Mouse (Mus musculus) liver, embryonic 12.5 days (tissue): ENCODE data around the gene Myh3. TPM values are rescaled to one million over a fixed set of nuclear protein-coding genes. Genes with fewer than 3 reads are reported as not detected.
A peak's percentile ranks its signal among the peaks of the same experiment; 100 is the strongest.

Experiments
- ATAC-seq: fragments of 200-750 bp; cut with Nextera tagmentation; 2 replicates; pipeline ENCODE4 v1.8.0; 2017; ENCODE audit warnings: moderate number of reproducible peaks, mild to moderate bottlenecking, moderate library complexity
- H3K27ac ChIP-seq: fragments of 300-500 bp; sonication (generic); 2 replicates; pipeline ENCODE4 v1.5.1; 2016; ENCODE audit warnings: mild to moderate bottlenecking
- H3K27me3 ChIP-seq: fragments of 300-500 bp; sonication (generic); replicated peaks from 2 replicates; pipeline ENCODE4 v1.6.1; 2016; ENCODE audit warnings: mild to moderate bottlenecking, moderate library complexity
- H3K36me3 ChIP-seq: fragments of 300-500 bp; sonication (generic); 2 replicates; pipeline ENCODE4 v1.6.1; 2016; ENCODE audit warnings: mild to moderate bottlenecking, moderate library complexity
- H3K4me1 ChIP-seq: fragments of 300-500 bp; sonication (generic); 2 replicates; pipeline ENCODE4 v1.6.1; 2016
- H3K4me2 ChIP-seq: fragments of 300-500 bp; sonication (generic); 2 replicates; pipeline ENCODE4 v1.6.1; 2016; ENCODE audit warnings: mild to moderate bottlenecking, moderate library complexity
- H3K4me3 ChIP-seq: fragments of 300-500 bp; sonication (generic); 2 replicates; pipeline ENCODE4 v1.5.1; 2016; ENCODE audit warnings: mild to moderate bottlenecking, moderate library complexity
- H3K9ac ChIP-seq: fragments of 300-500 bp; sonication (generic); 2 replicates; pipeline ENCODE4 v1.6.1; 2016; ENCODE audit warnings: mild to moderate bottlenecking, moderate library complexity
- H3K9me3 ChIP-seq: fragments of 300-500 bp; sonication (generic); replicated peaks from 2 replicates; pipeline ENCODE4 v1.6.1; 2016; ENCODE audit warnings: mild to moderate bottlenecking, moderate library complexity
- WGBS: fragments of 180-500 bp; shearing (Covaris S2); methylation state at CpG from one replicate; pipeline ENCODE4 v1.1.7; 2016; ENCODE audit not compliant: insufficient replicate concordance; 5-methylcytosine and 5-hydroxymethylcytosine counted together
- polyA plus RNA-seq: library from polyadenylated mRNA; unstranded; fragments of >200 nt; fragmentation: Nextera tagmentation; extraction: Ambion mirVana; gene quantifications from 2 replicates; pipeline ENCODE4 v1.2.1, GENCODE M21; 2016

Gene Myh3
- polyA plus RNA-seq: 0.58 and 1.4 TPM in 2 replicates

- peaks cover 13% of the 10 kb centered on the region; the same call in 1 of the 2 replicates for H3K4me1 ChIP-seq
- H3K27ac ChIP-seq: no peak within 1 kb of the TSS
- no peak within 1 kb of the TSS for H3K4me3 ChIP-seq
- no peaks in the 10 kb centered on the region for H3K36me3 ChIP-seq
- peaks cover 17% of the 10 kb centered on the region for H3K27me3 ChIP-seq
- no peak for ATAC-seq
- H3K9me3 ChIP-seq: no peaks in the 10 kb centered on the region
- WGBS: 64% methylated on average over 5 of the region's 5 CpGs
- H3K9ac ChIP-seq: no peak within 1 kb of the TSS
- no peak within 1 kb of the TSS for H3K4me2 ChIP-seq
Measured at GRCm38 (mm10) chr11:67078000-67078399, at the start of gene Myh3. Myh3 (plus strand) TSS chr11:67078300.

GRCm38 (mm10) chr11:67030904-67031602, 47.0 kb upstream of the Myh3 start:
- 42% methylated on average over 16 of the region's 16 CpGs for WGBS
- no peak overlapping the region for H3K27ac ChIP-seq
- no peaks in the 10 kb centered on the region for H3K36me3 ChIP-seq
- H3K4me3 ChIP-seq: no peak overlapping the region
- H3K4me1 ChIP-seq: peaks cover 7% of the 10 kb centered on the region; the same call in 1 of the 2 replicates
- H3K9me3 ChIP-seq: no peaks in the 10 kb centered on the region
- no peak for ATAC-seq
- peaks cover 9% of the 10 kb centered on the region for H3K27me3 ChIP-seq
- H3K9ac ChIP-seq: no peak overlapping the region
- no peak overlapping the region for H3K4me2 ChIP-seq

- Histone ChIP-seq H3K4me2 (no peak overlapping the region), H3K9ac (no peak overlapping the region), H3K4me3 (no peak overlapping the region), H3K9me3 (no peaks in the 10 kb centered on the region), H3K27me3 (peaks cover 9% of the 10 kb centered on the region), H3K4me1 (peaks cover 7% of the 10 kb centered on the region; the same call in 1 of the 2 replicates), H3K27ac (no peak overlapping the region), H3K36me3 (no peaks in the 10 kb centered on the region)
- WGBS: 70% methylated on average over 2 of the region's 2 CpGs
- ATAC-seq: no peak
Measured at GRCm38 (mm10) chr11:67031603-67031915, 46.5 kb upstream of the Myh3 start.

- WGBS: 50% methylated on average over 4 of the region's 4 CpGs
- Histone ChIP-seq H3K9me3 (no peaks in the 10 kb centered on the region), H3K4me2 (no peak overlapping the region), H3K27me3 (peaks cover 3% of the 10 kb centered on the region; the same call in 1 of the 2 replicates), H3K4me1 (peaks cover 7% of the 10 kb centered on the region; the same call in 1 of the 2 replicates), H3K36me3 (peaks cover 23% of the 10 kb centered on the region), H3K9ac (no peak overlapping the region), H3K27ac (no peak overlapping the region), H3K4me3 (no peak overlapping the region)
- peak; percentile 76; the same call in 1 of the 2 replicates for ATAC-seq
Measured at GRCm38 (mm10) chr11:67034775-67035485, 43.2 kb upstream of the Myh3 start.

- Histone ChIP-seq H3K4me1 (peaks cover 5% of the 10 kb centered on the region; the same call in 1 of the 2 replicates), H3K27me3 (no peaks in the 10 kb centered on the region), H3K27ac (no peak overlapping the region), H3K4me3 (no peak overlapping the region), H3K4me2 (no peak overlapping the region), H3K36me3 (peaks cover 36% of the 10 kb centered on the region), H3K9ac (no peak overlapping the region), H3K9me3 (no peaks in the 10 kb centered on the region)
- no peak for ATAC-seq
- 79% methylated on average over 6 of the region's 6 CpGs for WGBS
Measured at GRCm38 (mm10) chr11:67036229-67036628, 41.9 kb upstream of the Myh3 start.

GRCm38 (mm10) chr11:67036892-67037291, 41.2 kb upstream of the Myh3 start:
- no peaks in the 10 kb centered on the region for H3K4me1 ChIP-seq
- no peaks in the 10 kb centered on the region for H3K9me3 ChIP-seq
- H3K4me2 ChIP-seq: no peak overlapping the region
- no peak overlapping the region for H3K27ac ChIP-seq
- WGBS: 86% methylated on average over 9 of the region's 9 CpGs
- H3K36me3 ChIP-seq: peaks cover 42% of the 10 kb centered on the region
- no peak overlapping the region for H3K9ac ChIP-seq
- no peaks in the 10 kb centered on the region for H3K27me3 ChIP-seq
- no peak for ATAC-seq
- no peak overlapping the region for H3K4me3 ChIP-seq

- H3K4me3 ChIP-seq: no peak overlapping the region
- H3K9me3 ChIP-seq: no peaks in the 10 kb centered on the region
- ATAC-seq: no peak
- H3K36me3 ChIP-seq: peaks cover 49% of the 10 kb centered on the region
- H3K9ac ChIP-seq: no peak overlapping the region
- WGBS: 64% methylated on average over 3 of the region's 3 CpGs
- H3K4me2 ChIP-seq: no peak overlapping the region
- H3K27ac ChIP-seq: no peak overlapping the region
- H3K4me1 ChIP-seq: peaks cover 9% of the 10 kb centered on the region; the same call in 1 of the 2 replicates
- H3K27me3 ChIP-seq: no peaks in the 10 kb centered on the region
Measured at GRCm38 (mm10) chr11:67039799-67040198, 38.3 kb upstream of the Myh3 start.

- Histone ChIP-seq H3K4me2 (no peak overlapping the region), H3K27me3 (no peaks in the 10 kb centered on the region), H3K27ac (no peak overlapping the region), H3K36me3 (peaks cover 49% of the 10 kb centered on the region), H3K9me3 (no peaks in the 10 kb centered on the region), H3K9ac (no peak overlapping the region), H3K4me1 (peaks cover 13% of the 10 kb centered on the region; the same call in 1 of the 2 replicates), H3K4me3 (no peak overlapping the region)
- 84% methylated on average over 6 of the region's 6 CpGs for WGBS
- ATAC-seq: no peak
Measured at GRCm38 (mm10) chr11:67040483-67040882, 37.6 kb upstream of the Myh3 start.

- H3K9ac ChIP-seq: no peak overlapping the region
- peaks cover 40% of the 10 kb centered on the region for H3K36me3 ChIP-seq
- no peak overlapping the region for H3K27ac ChIP-seq
- no peak overlapping the region for H3K4me2 ChIP-seq
- WGBS: 44% methylated on average over 8 of the region's 8 CpGs
- H3K4me3 ChIP-seq: no peak overlapping the region
- peak; percentile 61 for ATAC-seq
- peaks cover 13% of the 10 kb centered on the region; the same call in 1 of the 2 replicates for H3K4me1 ChIP-seq
- H3K9me3 ChIP-seq: no peaks in the 10 kb centered on the region
- H3K27me3 ChIP-seq: no peaks in the 10 kb centered on the region
Measured at GRCm38 (mm10) chr11:67043007-67043406, 35.1 kb upstream of the Myh3 start.

- Histone ChIP-seq H3K4me2 (no peak overlapping the region), H3K4me1 (peaks cover 13% of the 10 kb centered on the region; the same call in 1 of the 2 replicates), H3K9ac (no peak overlapping the region), H3K36me3 (peaks cover 33% of the 10 kb centered on the region), H3K27me3 (no peaks in the 10 kb centered on the region), H3K9me3 (no peaks in the 10 kb centered on the region), H3K4me3 (no peak overlapping the region), H3K27ac (no peak overlapping the region)
- peak; percentile 40; the same call in 1 of the 2 replicates for ATAC-seq
- WGBS: 67% methylated on average over 6 of the region's 6 CpGs
Measured at GRCm38 (mm10) chr11:67044959-67045358, 33.1 kb upstream of the Myh3 start.

- Histone ChIP-seq H3K4me1 (peaks cover 22% of the 10 kb centered on the region), H3K27me3 (no peaks in the 10 kb centered on the region), H3K9ac (no peak overlapping the region), H3K9me3 (no peaks in the 10 kb centered on the region), H3K27ac (no peak overlapping the region), H3K4me3 (no peak overlapping the region), H3K36me3 (peaks cover 18% of the 10 kb centered on the region), H3K4me2 (no peak overlapping the region)
- WGBS: 77% methylated on average over 5 of the region's 5 CpGs
- no peak for ATAC-seq
Measured at GRCm38 (mm10) chr11:67047199-67047598, 30.9 kb upstream of the Myh3 start.

- H3K4me1 ChIP-seq: peaks cover 19% of the 10 kb centered on the region
- ATAC-seq: no peak
Measured at GRCm38 (mm10) chr11:67048496-67048895, 29.6 kb upstream of the Myh3 start.

More at GRCm38 (mm10) chr11:67048496-67048895, 29.6 kb upstream of the Myh3 start:
- peaks cover 12% of the 10 kb centered on the region for H3K36me3 ChIP-seq
- 75% methylated on average over 8 of the region's 8 CpGs for WGBS
- no peak overlapping the region for H3K9ac ChIP-seq
- H3K9me3 ChIP-seq: no peaks in the 10 kb centered on the region
- H3K4me3 ChIP-seq: no peak overlapping the region
- no peak overlapping the region for H3K4me2 ChIP-seq
- no peaks in the 10 kb centered on the region for H3K27me3 ChIP-seq
- no peak overlapping the region for H3K27ac ChIP-seq
